Mouse (Mus musculus) liver, embryonic 14.5 days (tissue): ENCODE results near the gene 2410004B18Rik. TPM values are rescaled to one million over a fixed set of nuclear protein-coding genes. Genes with fewer than 3 reads are reported as not detected.
"Not testable (repeated sequence)": the region's sequence is repeated elsewhere in the genome, so short reads cannot be mapped to it uniquely, and the experiment has no call there.

ENCODE experiments used
- ATAC-seq: fragments of 200-750 bp; cut with Nextera tagmentation; 2 replicates; pipeline ENCODE4 v1.8.0; 2017; ENCODE audit warnings: moderate number of reproducible peaks, mild to moderate bottlenecking, moderate library complexity; ENCODE audit not compliant: insufficient read depth
- DNase-seq, 3 experiments: peaks; one replicate each; pipeline ENCODE4 v3.0.0-alpha.2; 2012 to 2013; ENCODE audit warnings: low read depth in 3 of 3, low spot score in 3 of 3
- H3K27ac ChIP-seq: fragments of 300-500 bp; sonication (generic); 2 replicates; pipeline ENCODE4 v1.5.1; 2014; ENCODE audit warnings: moderate library complexity, mild to moderate bottlenecking, control low read depth, inconsistent platforms
- H3K27me3 ChIP-seq: fragments of 300-500 bp; sonication (generic); 2 replicates; pipeline ENCODE4 v1.6.1; 2014; ENCODE audit warnings: mild to moderate bottlenecking, low read length, moderate library complexity; ENCODE audit not compliant: control insufficient read depth, insufficient read depth
- H3K36me3 ChIP-seq: fragments of 300-500 bp; sonication (generic); replicated peaks from 2 replicates; pipeline ENCODE4 v1.6.1; 2014; ENCODE audit warnings: low read depth; ENCODE audit not compliant: control insufficient read depth, insufficient read depth
- H3K4me1 ChIP-seq, 2 experiments: fragments of 200-500 bp in 1 of 2; fragments of 300-500 bp in 1 of 2; sonication (generic) in 1 of 2; replicated peaks; 2 replicates each; pipeline ENCODE4 v1.6.1; 2012 to 2014; ENCODE audit warnings: antibody characterized with exemption in 1 of 2, inconsistent platforms in 1 of 2, low read length in 1 of 2; ENCODE audit not compliant: control insufficient read depth in 2 of 2, insufficient read depth in 2 of 2
- H3K4me2 ChIP-seq: fragments of 300-500 bp; sonication (generic); 2 replicates; pipeline ENCODE4 v1.6.1; 2014; ENCODE audit warnings: low read depth, mild to moderate bottlenecking, control low read depth, moderate library complexity
- H3K4me3 ChIP-seq, 2 experiments: fragments of 200-500 bp in 1 of 2; fragments of 300-500 bp in 1 of 2; sonication (generic) in 1 of 2; 2 replicates each; pipeline ENCODE4 v1.5.1; 2012 to 2014; ENCODE audit warnings: low read depth in 2 of 2, low read length in 2 of 2, mild to moderate bottlenecking in 2 of 2, control low read depth in 1 of 2, inconsistent platforms in 1 of 2, moderate library complexity in 1 of 2; ENCODE audit not compliant: insufficient read depth in 1 of 2
- H3K9ac ChIP-seq: fragments of 300-500 bp; sonication (generic); replicated peaks from 2 replicates; pipeline ENCODE4 v1.6.1; 2014; ENCODE audit warnings: mild to moderate bottlenecking, control low read depth, moderate library complexity
- H3K9me3 ChIP-seq: fragments of 300-500 bp; sonication (generic); 2 replicates; pipeline ENCODE4 v1.6.1; 2016; ENCODE audit warnings: low read length, mixed read lengths; ENCODE audit not compliant: control insufficient read depth
- CTCF ChIP-seq: IDR thresholded peaks from 2 replicates; pipeline ENCODE4 v1.5.1; 2016; ENCODE audit warnings: antibody characterized with exemption, low read depth, control low read depth
- EP300 ChIP-seq: IDR thresholded peaks from 2 replicates; pipeline ENCODE4 v1.6.1; 2016; ENCODE audit warnings: antibody characterized with exemption, low read depth
- WGBS: fragments of 180-500 bp; shearing (Covaris S2); extraction: QIAGEN DNeasy Blood & Tissue Kit; methylation state at CpG from one replicate; pipeline ENCODE4 v1.1.7; 2014; ENCODE audit not compliant: insufficient replicate concordance; 5-methylcytosine and 5-hydroxymethylcytosine counted together
- polyA plus RNA-seq, 2 experiments: library from polyadenylated mRNA; depleted of rRNA in 1 of 2; stranded (reverse) in 1 of 2; unstranded in 1 of 2; fragments of >200 nt; fragmentation: Nextera tagmentation in 1 of 2; extraction: Ambion mirVana in 1 of 2; gene quantifications; 2 replicates each; pipeline versions ENCODE4 v1.2.1 to v1.2.3; 2012 to 2014

2410004B18Rik gene
- polyA plus RNA-seq, 2 experiments: 7.8 to 17.4 TPM

- 59% methylated on average over 6 of the region's 6 CpGs for WGBS
- no peak for DNase-seq
- no peaks in the 10 kb centered on the region for H3K27me3 ChIP-seq
- H3K4me1 ChIP-seq: peaks cover 0 to 7% of the 10 kb centered on the region in 2 experiments; a peak in 2 of 4 replicates
- TF ChIP-seq CTCF (no peak), EP300 (no peak)
- no peak overlapping the region for H3K4me3 ChIP-seq
- no peak overlapping the region for H3K27ac ChIP-seq
- H3K9me3 ChIP-seq: no peaks in the 10 kb centered on the region
- no peak overlapping the region for H3K4me2 ChIP-seq
- ATAC-seq: no peak
- no peaks in the 10 kb centered on the region for H3K36me3 ChIP-seq
- no peak overlapping the region for H3K9ac ChIP-seq
These were observed 24.6 kb upstream of the 2410004B18Rik start for GRCm38 (mm10) chr3:145913263-145913662.

- H3K27me3 ChIP-seq, H3K9ac ChIP-seq, ATAC-seq, H3K4me3 ChIP-seq, H3K36me3 ChIP-seq, DNase-seq, H3K4me2 ChIP-seq, H3K9me3 ChIP-seq, H3K27ac ChIP-seq, H3K4me1 ChIP-seq: not testable (repeated sequence)
- WGBS: 64% methylated on average over 7 of the region's 7 CpGs
These were observed 23.9 kb upstream of the 2410004B18Rik start for GRCm38 (mm10) chr3:145913942-145914341.

DNA sequence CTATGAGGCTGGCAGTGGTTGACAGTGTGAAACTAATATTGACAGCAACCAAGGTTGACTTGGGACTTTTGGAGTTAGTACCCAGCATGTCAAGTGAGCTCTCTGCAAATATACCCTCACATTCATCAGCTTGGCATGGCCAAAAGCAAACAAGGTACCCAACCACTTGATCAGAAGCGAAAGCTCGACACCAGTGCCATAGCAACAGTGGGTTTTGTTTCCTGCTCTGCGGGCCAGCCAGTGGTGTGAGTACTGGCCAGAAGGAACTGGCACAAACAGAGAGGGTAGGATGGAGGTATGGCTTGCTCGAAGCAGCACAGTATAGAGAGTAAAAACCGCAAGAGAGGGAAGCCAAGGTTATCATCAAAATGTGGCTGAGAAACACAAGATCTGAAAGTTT lies 21.4 kb upstream of the 2410004B18Rik start:
- ATAC-seq (no peak), DNase-seq (no peak)
- TF ChIP-seq EP300 (no peak), CTCF (no peak)
- no peak overlapping the region for H3K4me3 ChIP-seq
- no peaks in the 10 kb centered on the region; the same call in 1 of the 2 replicates for H3K9me3 ChIP-seq
- H3K4me1 ChIP-seq: peaks cover 0 to 7% of the 10 kb centered on the region in 2 experiments; a peak in 1 of 4 replicates
- H3K27ac ChIP-seq: no peak overlapping the region
- no peaks in the 10 kb centered on the region for H3K36me3 ChIP-seq
- H3K27me3 ChIP-seq: no peaks in the 10 kb centered on the region
- WGBS: 59% methylated on average over 5 of the region's 5 CpGs
- H3K9ac ChIP-seq: no peak overlapping the region
- no peak overlapping the region for H3K4me2 ChIP-seq

- WGBS: 48% methylated on average over 4 of the region's 4 CpGs
- no peak for DNase-seq
- no peaks in the 10 kb centered on the region for H3K36me3 ChIP-seq
- no peaks in the 10 kb centered on the region for H3K27me3 ChIP-seq
- peaks cover 0 to 5% of the 10 kb centered on the region in 2 experiments; a peak in 1 of 4 replicates for H3K4me1 ChIP-seq
- no peak overlapping the region for H3K9ac ChIP-seq
- H3K4me3 ChIP-seq: no peak overlapping the region
- TF ChIP-seq EP300 (no peak), CTCF (no peak)
- H3K9me3 ChIP-seq: no peaks in the 10 kb centered on the region; the same call in 1 of the 2 replicates
- no peak overlapping the region for H3K27ac ChIP-seq
- no peak for ATAC-seq
- no peak overlapping the region for H3K4me2 ChIP-seq
These were observed 21.0 kb upstream of the 2410004B18Rik start for GRCm38 (mm10) chr3:145916826-145917225.

GRCm38 (mm10) chr3:145922019-145922854 lies 15.6 kb upstream of the 2410004B18Rik start, which contains the start of gene Bcl10:
TSS of gene Bcl10 (plus strand) at chr3:145922804.
- WGBS: 45% methylated on average over 11 of the region's 11 CpGs
- no peak for DNase-seq
- no peak for ATAC-seq
- Histone ChIP-seq H3K4me3 (peak within 1 kb of the TSS; percentile 55 to 61), H3K27me3 (no peaks in the 10 kb centered on the region), H3K36me3 (no peaks in the 10 kb centered on the region), H3K4me2 (peak within 1 kb of the TSS; percentile 87), H3K9ac (peak within 1 kb of the TSS; percentile 64), H3K27ac (peak within 1 kb of the TSS; percentile 77), H3K9me3 (no peaks in the 10 kb centered on the region; the same call in 1 of the 2 replicates), H3K4me1 (peaks cover 17 to 21% of the 10 kb centered on the region in 2 experiments)
- TF ChIP-seq CTCF (no peak), EP300 (no peak)
